Mouse (Mus musculus): ENCODE results near the gene Jun. TPM values are rescaled to one million over a fixed set of nuclear protein-coding genes. Genes with fewer than 3 reads are reported as not detected.

The Jun gene
- 33.6 and 34.5 TPM in 2 replicates for polyA plus RNA-seq (2014; fragmentation: Nextera tagmentation; extraction: Ambion mirVana)

GRCm38 (mm10) chr4:95052025-95052899 lies at the start of gene Jun:
Gene Jun, minus strand, starts transcription at chr4:95052222.
- WGBS (ENCODE audit: insufficient replicate concordance), result 2% methylated on average over 68 of the region's 68 CpGs

GRCm38 (mm10) chr4:95101684-95102083 lies 49.7 kb upstream of the Jun start:
- no peaks in the 10 kb centered on the region for H3K27me3 ChIP-seq (ENCODE audit: control insufficient read depth, insufficient read depth, low read length)
- peaks cover 2% of the 10 kb centered on the region; the same call in 1 of the 2 replicates for H3K4me1 ChIP-seq (ENCODE audit: control insufficient read depth, insufficient read depth, low read length)
- H3K27ac ChIP-seq (ENCODE audit: low read depth, low read length), result no peak overlapping the region
- H3K9ac ChIP-seq (ENCODE audit: low read depth, low read length), result no peak overlapping the region
- H3K9me3 ChIP-seq (replicated peaks; ENCODE audit: control insufficient read depth, low read length), result no peaks in the 10 kb centered on the region
- 84% methylated on average over 7 of the region's 7 CpGs for WGBS (ENCODE audit: insufficient replicate concordance)
- no peaks in the 10 kb centered on the region for H3K36me3 ChIP-seq (ENCODE audit: control insufficient read depth, insufficient read depth, low read length)
- ATAC-seq (replicated peaks; ENCODE audit: insufficient number of reproducible peaks, low FRiP score, low TSS enrichment), result no peak
- H3K4me2 ChIP-seq, result no peak overlapping the region
- no peak overlapping the region for H3K4me3 ChIP-seq (ENCODE audit: low read depth, low read length)

More at GRCm38 (mm10) chr4:95052025-95052899, at the start of gene Jun:
- Histone ChIP-seq H3K27me3 (ENCODE audit: control insufficient read depth, insufficient read depth, low read length) (no peaks in the 10 kb centered on the region), H3K9me3 (replicated peaks; ENCODE audit: control insufficient read depth, low read length) (no peaks in the 10 kb centered on the region), H3K4me3 (ENCODE audit: low read depth, low read length) (peak within 1 kb of the TSS; percentile 90), H3K4me1 (ENCODE audit: control insufficient read depth, insufficient read depth, low read length) (peaks cover 2% of the 10 kb centered on the region; the same call in 1 of the 2 replicates), H3K9ac (ENCODE audit: low read depth, low read length) (peak within 1 kb of the TSS; percentile 99), H3K4me2 (peak within 1 kb of the TSS; percentile 89), H3K36me3 (ENCODE audit: control insufficient read depth, insufficient read depth, low read length) (no peaks in the 10 kb centered on the region), H3K27ac (ENCODE audit: low read depth, low read length) (peak within 1 kb of the TSS; percentile 99)
- ATAC-seq (replicated peaks; ENCODE audit: insufficient number of reproducible peaks, low FRiP score, low TSS enrichment), result peak; percentile 92

DNA sequence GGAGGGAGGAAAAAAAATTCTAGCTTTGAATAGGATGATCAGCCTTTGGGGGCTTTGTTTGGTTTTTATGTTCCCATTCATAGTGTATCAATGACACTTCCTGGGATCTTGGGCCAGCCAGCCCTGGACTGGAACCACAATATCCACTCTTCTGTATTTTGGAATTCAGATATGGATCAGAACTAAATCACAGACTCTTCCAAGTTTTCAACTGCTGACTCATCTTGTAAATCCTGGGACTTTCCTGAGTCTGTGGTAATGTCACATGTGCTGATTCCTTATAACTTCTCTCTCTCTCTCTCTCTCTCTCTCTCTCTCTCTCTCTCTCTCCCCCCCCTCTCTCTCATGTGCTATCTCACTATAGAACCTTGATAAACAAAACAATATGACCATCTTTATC lies 48.7 kb upstream of the Jun start:
- H3K4me2 ChIP-seq, result no peak overlapping the region
- no peaks in the 10 kb centered on the region for H3K36me3 ChIP-seq (ENCODE audit: control insufficient read depth, insufficient read depth, low read length)
- H3K4me1 ChIP-seq (ENCODE audit: control insufficient read depth, insufficient read depth, low read length), result peaks cover 2% of the 10 kb centered on the region; the same call in 1 of the 2 replicates
- ATAC-seq (replicated peaks; ENCODE audit: insufficient number of reproducible peaks, low FRiP score, low TSS enrichment), result no peak
- no peak overlapping the region for H3K4me3 ChIP-seq (ENCODE audit: low read depth, low read length)
- no peaks in the 10 kb centered on the region for H3K9me3 ChIP-seq (replicated peaks; ENCODE audit: control insufficient read depth, low read length)
- no peaks in the 10 kb centered on the region for H3K27me3 ChIP-seq (ENCODE audit: control insufficient read depth, insufficient read depth, low read length)
- no peak overlapping the region for H3K27ac ChIP-seq (ENCODE audit: low read depth, low read length)
- H3K9ac ChIP-seq (ENCODE audit: low read depth, low read length), result no peak overlapping the region

DNA sequence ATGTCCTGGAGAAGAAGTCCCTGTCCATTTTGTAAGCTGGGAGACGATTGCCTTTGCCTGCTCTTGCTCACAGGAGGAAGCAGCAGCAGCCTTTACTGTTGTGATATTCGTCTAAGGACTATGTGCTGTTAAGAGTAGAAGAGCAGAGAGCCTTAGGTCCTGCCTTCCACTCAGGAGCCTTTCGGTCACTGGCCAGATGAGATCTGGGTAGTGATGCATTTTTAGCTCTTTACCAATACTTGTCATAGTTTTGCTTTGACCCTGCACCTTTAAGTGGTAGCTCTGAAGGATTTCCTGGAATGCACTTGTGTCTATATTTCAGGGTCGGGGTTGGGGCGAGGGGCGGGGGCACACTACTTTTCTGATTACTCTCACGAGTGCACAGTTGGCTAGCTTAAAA lies 47.4 kb upstream of the Jun start:
- no peak for ATAC-seq (replicated peaks; ENCODE audit: insufficient number of reproducible peaks, low FRiP score, low TSS enrichment)
- no peaks in the 10 kb centered on the region for H3K36me3 ChIP-seq (ENCODE audit: control insufficient read depth, insufficient read depth, low read length)
- no peak overlapping the region for H3K27ac ChIP-seq (ENCODE audit: low read depth, low read length)
- H3K4me3 ChIP-seq (ENCODE audit: low read depth, low read length), result no peak overlapping the region
- H3K4me2 ChIP-seq, result no peak overlapping the region
- WGBS (ENCODE audit: insufficient replicate concordance), result 50% methylated on average over 7 of the region's 7 CpGs
- peaks cover 2% of the 10 kb centered on the region; the same call in 1 of the 2 replicates for H3K4me1 ChIP-seq (ENCODE audit: control insufficient read depth, insufficient read depth, low read length)
- H3K27me3 ChIP-seq (ENCODE audit: control insufficient read depth, insufficient read depth, low read length), result no peaks in the 10 kb centered on the region
- no peaks in the 10 kb centered on the region for H3K9me3 ChIP-seq (replicated peaks; ENCODE audit: control insufficient read depth, low read length)
- H3K9ac ChIP-seq (ENCODE audit: low read depth, low read length), result no peak overlapping the region

DNA sequence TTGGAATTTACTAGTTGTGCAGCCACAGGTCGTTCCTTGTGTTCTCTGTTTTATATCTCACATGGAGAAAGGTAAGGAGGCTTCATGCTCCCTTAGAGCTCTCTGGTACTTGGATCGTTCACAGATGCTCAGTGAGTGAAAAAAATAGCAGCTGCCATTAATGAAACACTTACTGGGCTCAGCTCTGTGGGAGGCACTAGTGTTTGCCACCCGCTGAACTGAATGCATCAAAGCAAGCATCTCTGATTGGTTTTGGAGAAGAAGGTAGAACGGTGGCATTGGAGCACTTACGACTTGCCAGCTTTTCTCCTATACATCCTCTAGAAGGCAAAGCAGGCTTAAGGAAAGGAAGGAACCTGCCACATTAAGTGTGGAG lies 46.7 kb upstream of the Jun start:
- no peak for ATAC-seq (replicated peaks; ENCODE audit: insufficient number of reproducible peaks, low FRiP score, low TSS enrichment)
- Histone ChIP-seq H3K4me2 (no peak overlapping the region), H3K4me1 (ENCODE audit: control insufficient read depth, insufficient read depth, low read length) (peaks cover 2% of the 10 kb centered on the region; the same call in 1 of the 2 replicates), H3K9ac (ENCODE audit: low read depth, low read length) (no peak overlapping the region), H3K4me3 (ENCODE audit: low read depth, low read length) (no peak overlapping the region), H3K9me3 (replicated peaks; ENCODE audit: control insufficient read depth, low read length) (no peaks in the 10 kb centered on the region), H3K36me3 (ENCODE audit: control insufficient read depth, insufficient read depth, low read length) (no peaks in the 10 kb centered on the region), H3K27me3 (ENCODE audit: control insufficient read depth, insufficient read depth, low read length) (no peaks in the 10 kb centered on the region), H3K27ac (ENCODE audit: low read depth, low read length) (no peak overlapping the region)
- 66% methylated on average over 5 of the region's 5 CpGs for WGBS (ENCODE audit: insufficient replicate concordance)

DNA sequence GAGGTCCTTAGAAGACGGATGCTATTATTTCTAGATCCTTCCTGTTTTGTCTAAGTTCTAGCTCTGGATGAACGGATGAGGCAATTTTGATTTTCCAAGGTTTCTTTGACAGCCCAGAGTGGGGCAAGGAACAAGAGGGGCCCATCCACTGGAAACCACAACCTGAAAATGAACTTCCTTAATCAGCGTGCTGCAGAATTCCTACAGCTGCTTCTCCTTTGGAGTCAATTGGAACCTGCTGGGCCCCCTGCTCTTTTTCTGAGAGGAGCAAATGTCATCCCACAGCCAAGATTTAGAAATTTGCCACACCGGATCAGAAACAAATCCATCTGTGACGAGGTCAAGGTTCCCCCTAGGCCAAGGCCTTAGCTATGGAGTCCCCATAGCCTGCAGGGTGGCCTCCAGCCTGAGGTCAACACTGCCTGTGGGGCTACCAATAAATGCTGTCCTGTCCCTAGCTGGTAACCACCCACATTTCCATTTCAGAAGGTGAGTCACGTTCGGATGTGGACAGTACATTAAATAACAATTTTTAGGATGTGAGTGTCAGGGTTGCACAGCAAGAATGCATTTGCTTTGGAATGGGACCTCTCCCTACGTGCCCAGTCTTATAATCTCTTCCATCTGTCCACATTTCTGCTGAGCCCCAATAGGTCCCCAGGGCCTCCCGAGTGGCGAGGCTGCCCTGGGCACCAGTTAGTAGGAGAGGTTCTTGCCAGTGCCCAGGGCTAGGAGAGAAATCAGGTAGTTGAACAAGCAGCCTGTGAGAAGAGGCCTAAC lies 46.1 kb upstream of the Jun start:
- no peak overlapping the region for H3K9ac ChIP-seq (ENCODE audit: low read depth, low read length)
- H3K4me1 ChIP-seq (ENCODE audit: control insufficient read depth, insufficient read depth, low read length), result peaks cover 2% of the 10 kb centered on the region; the same call in 1 of the 2 replicates
- 72% methylated on average over 10 of the region's 10 CpGs for whole genome bisulfite sequencing (ENCODE audit: insufficient replicate concordance)
- no peaks in the 10 kb centered on the region for H3K27me3 ChIP-seq (ENCODE audit: control insufficient read depth, insufficient read depth, low read length)
- H3K4me3 ChIP-seq (ENCODE audit: low read depth, low read length), result no peak overlapping the region
- H3K9me3 ChIP-seq (replicated peaks; ENCODE audit: control insufficient read depth, low read length), result no peaks in the 10 kb centered on the region
- no peak for ATAC-seq (replicated peaks; ENCODE audit: insufficient number of reproducible peaks, low FRiP score, low TSS enrichment)
- H3K4me2 ChIP-seq, result no peak overlapping the region
- H3K36me3 ChIP-seq (ENCODE audit: control insufficient read depth, insufficient read depth, low read length), result no peaks in the 10 kb centered on the region
- no peak overlapping the region for H3K27ac ChIP-seq (ENCODE audit: low read depth, low read length)

GRCm38 (mm10) chr4:95096731-95097130 lies 44.7 kb upstream of the Jun start:
- Histone ChIP-seq H3K9me3 (replicated peaks; ENCODE audit: control insufficient read depth, low read length) (no peaks in the 10 kb centered on the region), H3K27ac (ENCODE audit: low read depth, low read length) (no peak overlapping the region), H3K4me2 (no peak overlapping the region), H3K9ac (ENCODE audit: low read depth, low read length) (no peak overlapping the region), H3K4me3 (ENCODE audit: low read depth, low read length) (no peak overlapping the region), H3K27me3 (ENCODE audit: control insufficient read depth, insufficient read depth, low read length) (no peaks in the 10 kb centered on the region), H3K4me1 (ENCODE audit: control insufficient read depth, insufficient read depth, low read length) (peaks cover 2% of the 10 kb centered on the region; the same call in 1 of the 2 replicates), H3K36me3 (ENCODE audit: control insufficient read depth, insufficient read depth, low read length) (no peaks in the 10 kb centered on the region)
- ATAC-seq (replicated peaks; ENCODE audit: insufficient number of reproducible peaks, low FRiP score, low TSS enrichment), result no peak
- WGBS (ENCODE audit: insufficient replicate concordance), result 45% methylated on average over 2 of the region's 2 CpGs

GRCm38 (mm10) chr4:95095911-95096310 lies 43.9 kb upstream of the Jun start:
- no peak for ATAC-seq (replicated peaks; ENCODE audit: insufficient number of reproducible peaks, low FRiP score, low TSS enrichment)
- 84% methylated on average over 6 of the region's 6 CpGs for WGBS (ENCODE audit: insufficient replicate concordance)
- no peaks in the 10 kb centered on the region for H3K9me3 ChIP-seq (replicated peaks; ENCODE audit: control insufficient read depth, low read length)

More at GRCm38 (mm10) chr4:95095911-95096310, 43.9 kb upstream of the Jun start:
- Histone ChIP-seq H3K4me1 (ENCODE audit: control insufficient read depth, insufficient read depth, low read length) (peaks cover 2% of the 10 kb centered on the region; the same call in 1 of the 2 replicates), H3K27me3 (ENCODE audit: control insufficient read depth, insufficient read depth, low read length) (no peaks in the 10 kb centered on the region), H3K4me3 (ENCODE audit: low read depth, low read length) (no peak overlapping the region), H3K27ac (ENCODE audit: low read depth, low read length) (no peak overlapping the region), H3K36me3 (ENCODE audit: control insufficient read depth, insufficient read depth, low read length) (no peaks in the 10 kb centered on the region), H3K4me2 (no peak overlapping the region), H3K9ac (ENCODE audit: low read depth, low read length) (no peak overlapping the region)
